Mouse (Mus musculus) embryonic stem cell, embryonic (primary cell): ENCODE measurements at regions not wholly inside any gene's neighbourhood (a gene's known extent, or its start where the extent isn't known, plus 50 kb on each side); places are given as distances from the start of the nearest gene placed in this dataset.

Source experiments
- CTCF ChIA-PET, 4 experiments: fragments of 300-600 bp in 2 of 4; fragments of 350-600 bp in 2 of 4; sonication (Branson Sonifier 250); formaldehyde crosslinking; loops; one replicate each; lab custom pipeline; 2022; ENCODE audit warnings: inconsistent platforms in 2 of 4; lab: Charles Lee
- POLR2A ChIA-PET, 4 experiments: fragments of 300-600 bp in 2 of 4; fragments of 350-600 bp in 2 of 4; sonication (Branson Sonifier 250); formaldehyde crosslinking; loops; one replicate each; lab custom pipeline; 2022; ENCODE audit warnings: antibody characterized with exemption in 4 of 4, inconsistent platforms in 1 of 4; lab: Charles Lee

DNA sequence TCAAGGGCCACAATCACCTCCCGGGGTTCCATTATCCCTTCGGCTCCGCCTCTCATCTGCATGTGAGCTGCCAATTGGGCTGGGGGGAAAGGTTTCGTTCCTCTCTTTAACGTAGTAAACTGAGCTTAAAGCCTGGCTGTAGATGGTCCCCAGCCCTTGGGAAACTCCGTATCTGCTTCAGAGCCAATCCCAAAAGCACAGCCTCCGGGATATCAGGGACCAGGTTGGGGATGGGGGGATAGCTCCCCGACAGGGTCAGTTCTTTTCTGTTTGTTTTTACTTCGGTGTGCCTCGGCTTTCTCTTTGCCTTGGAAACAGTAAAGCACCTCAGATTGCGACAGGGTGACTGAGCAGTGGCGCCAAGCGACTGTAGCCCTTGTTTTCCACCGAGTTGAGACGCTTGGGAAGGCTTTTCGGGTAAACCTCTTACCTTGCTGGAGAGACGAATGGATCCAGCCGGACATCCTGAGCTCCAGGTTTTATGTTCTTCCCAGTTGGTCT is 64.5 kb downstream of the Tfap2c start:
- ChIA-PET CTCF (interaction anchor here (0.6 to 1.9 kb wide), 13 partner anchors 9 to 218 kb away, joined by 3 to 18 read pairs (median 4); partner anchors contain the start of gene Rtf2 (in 1 of the 4)), POLR2A (interaction anchor here (0.6 to 8.1 kb wide), 84 partner anchors 8 to 1893 kb away, joined by 3 to 90 read pairs (median 4); partner anchors contain the start of genes Tfap2c (in 2 of the 4), Aurka (in 1 of the 4) and Cstf1 (in 1 of the 4))

DNA sequence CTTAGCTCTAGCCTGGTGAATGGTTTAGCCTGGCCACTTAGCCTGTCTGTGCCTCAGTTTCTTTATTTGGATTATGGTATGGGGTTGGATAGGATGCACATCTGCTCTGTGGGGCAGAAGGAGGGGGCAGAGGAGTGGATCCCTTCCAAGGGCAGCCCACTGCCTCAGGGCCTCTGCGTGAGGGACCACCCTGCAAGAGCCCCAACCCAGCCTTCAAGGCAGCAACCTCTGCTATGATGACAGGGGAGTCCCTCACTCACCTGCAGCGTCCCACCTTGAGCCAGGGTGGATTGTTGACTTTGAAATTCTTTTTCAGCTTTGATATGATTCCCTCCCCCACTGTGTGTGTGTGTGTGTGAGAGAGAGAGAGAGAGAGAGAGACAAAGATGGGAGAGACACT is 65.8 kb downstream of the Tfap2c start:
- ChIA-PET POLR2A (interaction anchor here (0.5 to 8.1 kb wide), 19 partner anchors 10 to 217 kb away, joined by 3 to 90 read pairs (median 5); partner anchors contain the start of gene Tfap2c (in 1 of the 4)), CTCF (interaction anchor here in 3 of 4 experiments (0.5 to 1.6 kb wide), 6 partner anchors 11 to 669 kb away, joined by 3 to 5 read pairs (median 4); no protein-coding TSS in a partner anchor)

DNA sequence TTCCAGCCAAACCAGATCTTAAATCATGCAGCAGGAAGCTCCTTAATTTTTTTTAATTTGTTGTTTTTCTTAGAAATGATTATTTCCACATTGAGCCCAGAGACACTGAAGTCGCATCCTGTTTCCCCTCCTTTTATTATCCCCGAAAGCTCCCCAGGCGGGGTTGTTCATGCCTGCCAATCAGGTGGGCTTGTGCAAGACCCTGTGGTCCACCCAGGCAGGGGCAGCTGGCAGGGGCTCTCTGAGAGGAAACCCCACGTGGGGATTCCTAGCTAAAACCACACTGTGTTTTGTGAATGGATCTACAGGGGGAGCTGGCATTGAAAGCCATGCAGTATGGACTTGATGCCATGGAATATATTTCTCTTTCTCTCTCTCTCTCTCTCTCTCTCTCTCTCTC is 66.2 kb downstream of the Tfap2c start:
- ChIA-PET POLR2A (interaction anchor here (0.5 to 8.1 kb wide), 15 partner anchors 14 to 353 kb away, joined by 3 to 90 read pairs (median 6); partner anchors contain the start of gene Tfap2c (in 1 of the 4)), CTCF (interaction anchor here in 3 of 4 experiments (0.5 to 1.6 kb wide), 4 partner anchors 11 to 668 kb away, joined by 3 to 9 read pairs (median 4); no protein-coding TSS in a partner anchor)

DNA sequence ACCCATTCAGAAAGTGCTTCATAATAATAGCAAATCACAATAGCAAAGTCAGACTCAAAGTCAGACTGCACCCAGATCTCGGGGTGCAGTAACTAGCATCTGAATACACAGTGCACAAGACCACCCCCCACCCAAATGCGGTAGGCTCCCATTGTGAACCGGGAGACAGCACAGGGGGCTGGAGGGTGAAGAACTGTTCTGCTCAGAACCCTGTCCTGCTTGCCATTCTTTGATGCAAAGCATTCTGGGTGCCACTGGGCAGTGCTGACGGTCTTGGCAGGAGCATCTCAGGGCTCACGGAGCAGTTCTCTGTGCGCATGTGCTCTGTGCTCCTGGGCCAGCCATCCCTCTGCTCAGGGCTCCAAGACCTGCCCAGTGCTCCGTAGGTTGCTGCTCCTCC is 69.8 kb downstream of the Tfap2c start:
- POLR2A ChIA-PET, result interaction anchor here in 2 of 4 experiments (1.2 to 1.3 kb wide), 2 partner anchors 38 to 92 kb away, joined by 3 to 4 read pairs; no protein-coding TSS in a partner anchor
- CTCF ChIA-PET, result no interaction called here

DNA sequence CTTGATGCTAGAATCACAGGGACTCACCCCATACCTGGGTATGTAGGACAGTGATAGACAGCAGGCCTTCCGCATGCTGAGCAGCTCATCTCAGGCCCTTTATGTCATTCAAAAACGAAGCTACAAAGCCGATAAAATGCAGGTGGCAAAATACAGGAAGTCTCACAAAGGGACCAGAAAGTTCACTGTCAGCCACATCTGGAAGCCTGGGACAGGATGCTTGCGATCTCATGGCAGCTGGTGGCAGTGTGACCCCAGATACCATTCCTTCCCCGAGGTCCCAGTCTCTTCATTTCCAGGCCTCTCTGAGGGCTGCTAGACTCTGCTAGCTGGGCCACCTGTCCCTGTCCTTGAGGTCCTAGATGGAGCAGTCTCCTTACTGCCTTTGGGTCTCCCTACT is 70.6 kb downstream of the Tfap2c start:
- ChIA-PET POLR2A (interaction anchor here in 3 of 4 experiments (0.6 to 1.2 kb wide), 8 partner anchors 9 to 106 kb away, joined by 3 to 7 read pairs (median 3); partner anchors contain the start of gene Tfap2c (in 1 of the 3)), CTCF (interaction anchor here in 1 of 4 experiments (0.9 kb wide), 1 partner anchor 72 kb away, joined by 4 read pairs; no protein-coding TSS in a partner anchor)

DNA sequence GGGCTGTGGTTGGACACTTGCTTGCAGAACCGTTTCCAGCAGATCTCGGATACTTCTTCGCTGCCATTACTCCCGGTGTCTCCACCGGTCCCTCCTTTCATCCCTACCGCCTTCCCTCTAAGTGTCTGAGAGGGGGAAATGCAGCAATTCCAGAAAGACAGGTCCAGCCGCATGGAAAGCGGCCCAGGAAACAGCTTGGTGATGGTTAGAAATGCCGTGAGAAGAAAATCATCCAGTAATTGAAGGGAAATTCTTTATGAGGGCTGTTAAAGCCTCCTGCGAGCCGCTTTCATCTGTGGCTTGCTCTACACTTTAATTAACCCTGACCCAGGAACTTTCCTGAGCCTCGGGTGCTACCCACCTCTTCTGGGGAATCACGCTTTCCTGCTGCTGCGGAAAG is 74.3 kb downstream of the Tfap2c start:
- POLR2A ChIA-PET, result interaction anchor here in 1 of 4 experiments (0.6 to 0.7 kb wide), 2 partner anchors 156 to 331 kb away, joined by 3 read pairs; no protein-coding TSS in a partner anchor
- CTCF ChIA-PET, result no interaction called here

DNA sequence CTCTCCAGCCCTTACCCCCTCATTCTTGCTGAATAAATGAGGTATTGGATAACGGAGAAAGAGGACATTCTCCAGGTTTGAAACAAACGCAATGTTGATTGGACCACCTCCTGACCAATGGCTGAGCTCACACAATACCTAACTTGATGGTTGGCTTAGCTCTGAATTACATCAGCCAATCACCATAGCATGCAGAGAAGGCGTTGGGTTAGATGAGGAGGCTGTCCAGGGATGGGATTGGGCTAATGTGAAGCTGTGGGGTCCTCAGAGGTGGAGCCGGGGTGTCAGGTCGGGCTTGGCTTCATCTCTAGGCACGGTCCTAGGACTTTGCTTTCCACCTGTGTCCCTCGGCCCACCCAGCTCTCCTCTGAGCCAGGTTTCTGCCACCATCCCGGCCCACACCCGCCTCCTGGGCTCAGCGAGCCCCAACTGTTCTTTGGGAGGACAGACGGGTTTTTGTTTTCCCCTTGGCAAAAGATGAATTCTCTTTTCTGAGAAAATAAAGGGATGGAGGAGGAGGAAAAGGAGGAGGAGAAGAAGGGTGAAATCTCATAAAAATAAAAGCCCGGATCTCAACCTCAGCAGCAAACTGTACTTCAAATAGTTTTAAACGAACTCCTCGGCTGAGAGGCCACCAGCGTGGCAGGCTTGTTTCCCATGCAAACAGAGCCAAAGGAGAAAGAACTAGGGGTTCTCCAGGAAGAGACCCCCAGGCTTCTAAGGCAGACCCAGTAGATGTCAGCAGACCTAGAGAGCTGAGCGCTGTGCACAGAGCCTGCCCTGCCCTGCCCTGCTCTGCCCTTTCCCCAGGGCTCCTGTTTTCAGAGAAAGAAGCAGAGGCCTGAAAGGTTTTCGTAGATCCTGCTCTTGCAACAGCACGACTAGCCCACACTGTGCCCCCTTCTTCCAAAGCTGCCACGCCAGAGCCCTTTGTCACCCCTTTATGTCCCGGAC is 78.2 kb downstream of the Tfap2c start:
- ChIA-PET CTCF (interaction anchor here in 2 of 4 experiments (1.0 to 1.5 kb wide), 2 partner anchors 13 to 149 kb away, joined by 3 to 8 read pairs; no protein-coding TSS in a partner anchor), POLR2A (interaction anchor here in 3 of 4 experiments (0.6 to 1.5 kb wide), 10 partner anchors 13 to 128 kb away, joined by 3 to 11 read pairs (median 4); no protein-coding TSS in a partner anchor)

DNA sequence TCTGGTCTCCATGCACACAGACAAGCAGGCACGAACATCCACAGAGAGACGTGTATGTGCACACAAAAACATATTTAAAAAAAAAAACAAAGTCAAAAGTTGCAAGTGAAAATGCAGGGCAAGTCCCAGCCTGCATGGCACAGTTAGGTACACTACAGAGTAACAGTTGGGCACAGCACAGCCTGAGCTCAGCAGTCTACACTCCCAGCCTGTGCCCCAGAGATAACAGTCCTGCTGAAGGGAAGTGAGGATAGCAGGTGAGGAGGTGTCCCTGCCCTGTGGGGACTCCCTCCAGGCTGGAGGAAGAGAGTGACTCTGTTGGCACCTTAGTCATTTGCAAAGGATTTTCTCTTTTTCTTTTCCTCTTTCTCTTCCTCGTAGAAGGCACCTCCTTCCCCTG is 80.9 kb downstream of the Tfap2c start:
- POLR2A ChIA-PET, result interaction anchor here in 2 of 4 experiments (1.4 to 3.0 kb wide), 3 partner anchors 16 to 27 kb away, joined by 3 to 11 read pairs (median 8); no protein-coding TSS in a partner anchor
- CTCF ChIA-PET, result interaction anchor here in 1 of 4 experiments (0.9 kb wide), 1 partner anchor 83 kb away, joined by 3 read pairs; no protein-coding TSS in a partner anchor

DNA sequence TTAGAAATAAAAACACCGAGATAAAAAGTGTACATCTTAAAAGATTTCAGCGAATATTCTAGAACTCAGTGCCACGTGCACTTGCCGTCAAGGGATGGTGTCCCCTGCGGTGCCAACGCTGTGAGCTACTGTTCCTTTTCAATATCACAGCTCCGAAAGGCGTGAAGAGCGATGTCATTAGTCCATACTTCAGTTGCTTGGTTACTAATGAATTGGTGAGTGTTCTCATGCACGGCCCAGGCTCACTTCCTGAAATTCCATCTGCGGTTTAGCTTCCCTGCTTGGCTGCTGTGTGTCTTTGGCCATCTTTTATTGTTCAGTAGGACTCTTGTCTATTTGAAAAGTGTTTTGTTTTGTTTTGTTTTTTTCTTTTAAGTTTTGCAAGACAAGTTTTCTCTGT is 93.2 kb downstream of the Tfap2c start:
- ChIA-PET POLR2A (interaction anchor here in 1 of 4 experiments (0.6 kb wide), 1 partner anchor 13 kb away, joined by 4 read pairs; no protein-coding TSS in a partner anchor), CTCF (no interaction called here)

DNA sequence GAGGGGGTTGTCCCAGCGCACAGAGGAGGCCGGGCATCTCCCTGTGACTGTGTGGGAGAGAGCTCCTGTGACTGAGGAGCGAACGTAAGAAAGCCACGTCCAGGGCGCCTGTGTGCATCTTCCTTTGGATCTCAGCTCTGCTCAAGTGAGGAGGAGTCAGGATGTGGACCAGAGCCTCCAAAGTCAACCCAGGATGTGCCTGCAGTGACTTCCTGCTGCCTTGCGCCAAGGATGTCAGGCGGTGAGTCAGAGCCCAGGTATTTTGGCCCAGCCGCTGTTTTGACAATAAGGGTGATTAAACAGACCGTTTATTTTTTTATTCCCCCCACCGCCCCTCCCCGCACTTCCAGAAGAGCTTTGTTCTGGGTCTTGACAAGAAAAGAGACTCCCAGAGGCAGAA is 94.5 kb downstream of the Tfap2c start:
- CTCF ChIA-PET, result interaction anchor here (0.6 to 1.8 kb wide), 8 partner anchors 17 to 944 kb away, joined by 3 to 6 read pairs (median 4); no protein-coding TSS in a partner anchor
- POLR2A ChIA-PET, result interaction anchor here in 3 of 4 experiments (0.8 to 1.8 kb wide), 6 partner anchors 16 to 133 kb away, joined by 3 to 8 read pairs (median 4); no protein-coding TSS in a partner anchor

DNA sequence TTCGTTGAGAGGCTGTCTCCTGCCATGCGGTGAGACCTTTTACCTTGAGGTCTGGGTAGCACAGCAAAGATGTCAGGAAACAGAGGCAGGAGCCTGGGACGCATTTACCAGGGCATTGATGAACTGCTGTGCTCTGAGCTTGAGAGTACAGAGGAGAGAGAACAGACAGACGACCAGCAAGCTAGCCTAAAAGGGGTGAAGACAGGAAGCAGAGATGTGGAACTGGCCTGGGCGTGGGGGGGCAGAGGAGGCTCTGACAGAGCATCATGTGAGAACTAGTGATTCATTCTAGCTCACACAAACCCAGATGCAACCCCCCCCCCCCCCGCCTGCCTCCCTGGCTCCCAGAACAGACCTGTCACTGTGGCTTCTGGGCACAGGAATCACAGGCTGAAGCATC is 95.1 kb downstream of the Tfap2c start:
- ChIA-PET CTCF (interaction anchor here in 3 of 4 experiments (0.6 to 1.8 kb wide), 5 partner anchors 18 to 943 kb away, joined by 3 to 6 read pairs (median 5); no protein-coding TSS in a partner anchor), POLR2A (interaction anchor here in 3 of 4 experiments (0.6 to 1.8 kb wide), 6 partner anchors 17 to 134 kb away, joined by 3 to 8 read pairs (median 4); no protein-coding TSS in a partner anchor)

DNA sequence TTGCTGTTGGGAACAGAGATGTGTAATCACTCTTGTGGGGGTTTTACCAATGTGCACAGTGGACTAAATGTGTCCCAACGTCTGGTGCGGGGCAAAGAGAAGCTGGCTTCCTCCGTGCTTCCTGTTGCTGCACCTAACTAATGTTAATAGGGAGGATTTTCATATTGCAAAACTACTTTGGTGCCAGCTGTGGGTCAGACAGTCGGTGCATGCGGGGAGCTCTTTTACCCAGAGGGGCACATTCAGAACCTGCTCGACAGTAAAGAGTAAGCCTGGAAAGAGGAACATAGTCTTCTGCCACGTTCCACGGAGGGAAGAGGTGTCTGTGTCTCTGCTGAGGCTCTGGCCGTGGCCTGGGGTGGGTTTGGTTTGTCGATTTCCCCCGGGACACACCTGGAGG is 98.7 kb downstream of the Tfap2c start:
- CTCF ChIA-PET, result interaction anchor here in 3 of 4 experiments (0.6 to 1.2 kb wide), 3 partner anchors 14 to 170 kb away, joined by 3 read pairs; no protein-coding TSS in a partner anchor
- POLR2A ChIA-PET, result interaction anchor here in 3 of 4 experiments (0.6 to 1.3 kb wide), 7 partner anchors 19 to 175 kb away, joined by 3 to 7 read pairs (median 3); no protein-coding TSS in a partner anchor

DNA sequence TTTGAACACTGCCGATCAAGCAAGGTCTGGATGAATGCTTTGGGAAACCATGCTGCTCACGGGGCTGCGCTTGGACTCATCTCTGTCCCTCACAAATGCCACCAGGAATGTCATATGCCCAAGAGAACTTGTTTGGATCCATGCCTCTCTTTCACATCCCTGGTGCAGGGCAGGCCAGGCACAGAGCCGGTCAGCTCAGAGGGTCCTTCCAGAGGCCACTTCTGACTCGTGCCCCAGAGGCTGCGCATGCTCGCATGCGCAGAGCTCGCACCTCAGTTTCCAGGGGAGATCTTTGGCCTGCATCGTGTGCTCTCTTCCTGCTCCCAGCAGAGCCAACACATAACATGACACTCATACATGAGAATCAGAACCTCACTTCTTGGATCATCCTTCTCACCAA is 111.1 kb downstream of the Tfap2c start:
- POLR2A ChIA-PET, result interaction anchor here in 3 of 4 experiments (0.6 to 1.0 kb wide), 3 partner anchors 10 to 119 kb away, joined by 3 to 5 read pairs (median 3); no protein-coding TSS in a partner anchor
- CTCF ChIA-PET, result interaction anchor here in 2 of 4 experiments (0.5 to 3.1 kb wide), 6 partner anchors 97 to 935 kb away, joined by 3 to 8 read pairs (median 4); no protein-coding TSS in a partner anchor

DNA sequence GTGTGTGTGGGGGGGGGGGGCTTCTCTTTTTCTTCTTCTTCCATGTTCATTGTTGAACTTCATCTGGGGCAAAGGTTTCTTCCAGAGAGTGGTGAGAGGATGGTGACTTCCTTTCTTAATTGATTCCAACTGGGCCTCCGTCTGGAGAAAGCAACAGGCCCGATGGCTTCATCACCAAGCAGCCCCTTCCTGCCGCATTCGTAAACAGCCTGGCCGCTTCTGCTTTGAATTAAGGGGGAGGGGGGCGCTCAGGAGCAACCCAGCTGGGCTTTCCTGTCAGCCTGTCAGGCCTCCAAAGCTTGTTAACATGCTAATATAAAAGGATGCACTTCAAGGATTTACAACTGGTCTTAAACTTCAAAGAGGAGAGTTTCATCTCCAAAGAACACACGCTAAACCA is 111.5 kb downstream of the Tfap2c start:
- POLR2A ChIA-PET, result interaction anchor here in 3 of 4 experiments (0.6 to 1.3 kb wide), 4 partner anchors 10 to 119 kb away, joined by 3 to 5 read pairs (median 4); no protein-coding TSS in a partner anchor
- CTCF ChIA-PET, result interaction anchor here in 3 of 4 experiments (0.5 to 3.1 kb wide), 10 partner anchors 97 to 934 kb away, joined by 3 to 13 read pairs (median 4); no protein-coding TSS in a partner anchor

DNA sequence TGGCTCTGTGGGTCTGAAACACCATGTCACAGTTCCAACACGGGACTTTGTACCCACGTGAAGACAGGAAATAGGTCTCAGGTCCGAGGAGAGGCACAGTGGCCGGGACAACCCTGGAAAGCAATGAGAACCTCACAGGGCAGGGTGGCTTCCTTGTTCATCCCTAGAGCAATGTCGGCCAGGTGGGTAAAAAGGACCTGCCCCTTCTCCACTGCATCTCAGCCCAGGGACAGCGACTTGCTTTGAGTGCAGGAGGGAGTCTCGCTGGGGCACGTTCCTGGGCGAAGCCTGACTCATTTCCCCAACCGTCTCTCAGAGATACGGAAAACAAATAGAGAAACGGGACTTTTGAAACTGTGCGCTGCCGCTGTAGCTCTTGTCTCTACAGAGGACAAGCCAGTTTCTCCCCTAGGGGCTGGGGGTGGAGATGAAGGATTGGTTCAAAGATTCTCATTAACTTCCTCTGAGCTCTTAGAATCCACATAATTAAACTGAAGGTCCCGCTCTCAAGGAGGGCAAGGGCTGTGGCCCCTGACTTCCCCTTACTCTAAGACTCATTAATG is 112.1 kb downstream of the Tfap2c start:
- CTCF ChIA-PET, result interaction anchor here (0.6 to 3.1 kb wide), 28 partner anchors 11 to 197 kb away, joined by 3 to 13 read pairs (median 4); no protein-coding TSS in a partner anchor
- POLR2A ChIA-PET, result interaction anchor here in 3 of 4 experiments (0.8 to 2.3 kb wide), 7 partner anchors 11 to 93 kb away, joined by 3 to 8 read pairs (median 3); no protein-coding TSS in a partner anchor

DNA sequence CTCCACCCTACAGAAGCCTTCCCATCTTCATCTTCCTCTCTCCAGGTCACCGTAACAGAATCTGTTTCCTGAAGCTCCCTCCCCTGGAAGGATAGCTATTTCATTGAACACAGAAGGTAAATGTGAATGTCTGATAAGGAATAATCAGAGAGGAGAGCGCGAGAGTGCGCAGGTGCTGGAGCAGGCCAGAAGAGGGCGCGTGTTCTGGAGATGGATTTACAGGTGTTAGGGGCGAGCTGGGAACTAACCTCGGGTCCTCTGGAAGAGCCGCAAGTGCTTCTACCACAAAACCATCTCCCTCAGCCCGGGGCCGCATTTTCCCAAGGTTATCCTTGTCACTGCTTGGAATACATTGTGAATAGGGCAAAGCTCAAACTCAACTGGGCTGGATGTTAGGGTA is 112.8 kb downstream of the Tfap2c start:
- ChIA-PET CTCF (interaction anchor here (0.6 to 3.1 kb wide), 31 partner anchors 10 to 196 kb away, joined by 3 to 13 read pairs (median 4); no protein-coding TSS in a partner anchor), POLR2A (interaction anchor here in 1 of 4 experiments (1.0 to 2.3 kb wide), 5 partner anchors 11 to 94 kb away, joined by 3 to 8 read pairs (median 3); no protein-coding TSS in a partner anchor)
